Comparison of ENCODE assay signal across 9 mouse cellular contexts in genomic region chr5:19522168-19522567, GRCm38 (mm10).
DNase-seq lines count a peak whose midpoint lies in the region; ATAC-seq and TF ChIP-seq lines count a peak whose summit lies in the region.
"Had no signal": no experiment of that assay in that cellular context is flagged by ENCODE, and none has a peak within 500 bp of the region (broad histone marks: within the 10 kb centered on the region; RNA-seq: fewer than 3 reads in every experiment).

No protein-coding gene starts in this region.

- in situ Hi-C loops in CH12.LX (cut with MboI; ENCODE audit: low pct_ligation_motif_present, low pct_unique_long_range_greater_than_20kb, low sequenced_read_pairs) = no loop called here

- H3K27me3 ChIP-seq in CH12.LX (replicated peaks) = no peaks in the 10 kb centered on the region
- H3K27me3 ChIP-seq in intestine, postnatal 0 days (replicated peaks; ENCODE audit: control insufficient read depth, insufficient read depth, low read length) = no peaks in the 10 kb centered on the region
- no peaks in the 10 kb centered on the region for H3K27me3 ChIP-seq in midbrain, postnatal 0 days (ENCODE audit: insufficient read depth, low read length)
- H3K27me3 ChIP-seq: hindbrain, embryonic 15.5 days had no signal

- no peak for TF ChIP-seq POLR2A in CH12.LX (IDR thresholded peaks at IDR 0.05; ENCODE audit: low read depth, low read length)

- no peak overlapping the region for H3K9ac ChIP-seq in CH12.LX (ENCODE audit: insufficient read depth, low read depth)
- no peak overlapping the region for H3K9ac ChIP-seq in intestine, postnatal 0 days (ENCODE audit: low read depth, low read length)
- H3K9ac ChIP-seq in midbrain, postnatal 0 days (replicated peaks; ENCODE audit: low read length, poor library complexity, severe bottlenecking) = no peak overlapping the region
- H3K9ac ChIP-seq: hindbrain, embryonic 15.5 days had no signal

- H3K9me3 ChIP-seq in CH12.LX (replicated peaks; ENCODE audit: low read length) = no peaks in the 10 kb centered on the region
- no peaks in the 10 kb centered on the region for H3K9me3 ChIP-seq in intestine, postnatal 0 days (ENCODE audit: control insufficient read depth)
- no peaks in the 10 kb centered on the region for H3K9me3 ChIP-seq in midbrain, postnatal 0 days (ENCODE audit: low read length)
- H3K9me3 ChIP-seq: hindbrain, embryonic 15.5 days had no signal

- peaks cover 0 to 11% of the 10 kb centered on the region in 2 experiments; a peak in 2 of 4 replicates for H3K4me1 ChIP-seq in CH12.LX (ENCODE audit: control insufficient read depth in 1 of 2, insufficient read depth in 2 of 2)
- no peaks in the 10 kb centered on the region for H3K4me1 ChIP-seq in intestine, postnatal 0 days (replicated peaks; ENCODE audit: control insufficient read depth, insufficient read depth, low read length)
- no peaks in the 10 kb centered on the region for H3K4me1 ChIP-seq in midbrain, postnatal 0 days (ENCODE audit: insufficient read depth, low read length)
- H3K4me1 ChIP-seq: hindbrain, embryonic 15.5 days had no signal

- H3K4me2 ChIP-seq in CH12.LX (ENCODE audit: insufficient read depth, low read depth, poor library complexity, severe bottlenecking) = no peak overlapping the region
- no peak overlapping the region for H3K4me2 ChIP-seq in intestine, postnatal 0 days (replicated peaks; ENCODE audit: low read depth)
- no peak overlapping the region for H3K4me2 ChIP-seq in midbrain, postnatal 0 days (ENCODE audit: low read depth, low read length, poor library complexity, severe bottlenecking)
- H3K4me2 ChIP-seq: hindbrain, embryonic 15.5 days had no signal

- intact Hi-C loops in gastrocnemius, adult 2 months (cut with DNase I) = loop anchor here (2.0 kb wide), 1 partner anchor 1179 kb away; no protein-coding TSS in a partner anchor

- dilution Hi-C loops in CH12.LX (cut with MboI; ENCODE audit: extremely low pct_ligation_motif_present, extremely low pct_unique_long_range_greater_than_20kb, low sequenced_read_pairs) = no loop called here

- H3K36me3 ChIP-seq in CH12.LX (replicated peaks in 1 of 2; ENCODE audit: control insufficient read depth in 1 of 2, insufficient read depth in 1 of 2, low read length in 1 of 2) = no peaks in the 10 kb centered on the region
- no peaks in the 10 kb centered on the region for H3K36me3 ChIP-seq in intestine, postnatal 0 days (ENCODE audit: control insufficient read depth, insufficient read depth)
- H3K36me3 ChIP-seq in midbrain, postnatal 0 days (ENCODE audit: insufficient read depth, low read length) = no peaks in the 10 kb centered on the region
- H3K36me3 ChIP-seq: hindbrain, embryonic 15.5 days had no signal

- no peak overlapping the region for H3K27ac ChIP-seq in gastrocnemius, adult 2 months
- no peak overlapping the region for H3K27ac ChIP-seq in CH12.LX (ENCODE audit: insufficient read depth, low read depth)
- H3K27ac ChIP-seq in intestine, postnatal 0 days (ENCODE audit: low read depth, low read length) = no peak overlapping the region
- no peak overlapping the region for H3K27ac ChIP-seq in midbrain, postnatal 0 days (ENCODE audit: low read depth, low read length)
- H3K27ac ChIP-seq: hindbrain, embryonic 15.5 days had no signal

- H3K79me2 ChIP-seq in CH12.LX (replicated peaks; ENCODE audit: control insufficient read depth, extremely low read depth, insufficient read depth, poor library complexity, severe bottlenecking) = no peaks in the 10 kb centered on the region

- TF ChIP-seq EP300 in CH12.LX (IDR thresholded peaks at IDR 0.05; ENCODE audit: low read length) = no peak

- peak; percentile 52 for TF ChIP-seq CTCF in gastrocnemius, adult 2 months (IDR thresholded peaks at IDR 0.05)
- peak in 1 of 2 experiments; percentile 79; a peak in 2 of 4 replicates for TF ChIP-seq CTCF in CH12.LX (conservative IDR thresholded peaks at IDR 0.05 in 1 of 2, IDR thresholded peaks at IDR 0.05 in 1 of 2; ENCODE audit: low read depth in 2 of 2, low read length in 2 of 2)
- peak; percentile 77 for TF ChIP-seq CTCF in intestine, postnatal 0 days (IDR thresholded peaks at IDR 0.05; ENCODE audit: low read depth)
- TF ChIP-seq CTCF in midbrain, postnatal 0 days (IDR thresholded peaks at IDR 0.05) = peak; percentile 89

- DNase-seq in gastrocnemius, adult 2 months = no peak
- DNase-seq in gastrocnemius, postnatal 4 days (ENCODE audit: low spot score in 2 of 2) = no peak
- peak; percentile 48 for DNase-seq in CH12.LX (ENCODE audit: extremely low read depth)
- peak; percentile 78 for DNase-seq in midbrain, postnatal 0 days (ENCODE audit: low spot score)
- DNase-seq in left cerebral cortex, adult 11 months (ENCODE audit: low spot score) = no peak
- DNase-seq in thymus, postnatal 36 days = no peak

- TF ChIP-seq RAD21 in CH12.LX (IDR thresholded peaks at IDR 0.05; ENCODE audit: low read depth, low read length) = peak; percentile 86

- peak; percentile 63; the same call in 1 of the 2 replicates for ATAC-seq in common myeloid progenitor, adult 5-6 weeks (replicated peaks; ENCODE audit: low read depth, poor library complexity, severe bottlenecking)
- peak; percentile 31; the same call in 1 of the 2 replicates for ATAC-seq in intestine, postnatal 0 days
- no peak for ATAC-seq in midbrain, postnatal 0 days (ENCODE audit: low FRiP score)

- no peak overlapping the region for H3K4me3 ChIP-seq in gastrocnemius, adult 2 months
- H3K4me3 ChIP-seq in CH12.LX (replicated peaks in 1 of 3; ENCODE audit: low read depth in 2 of 3, low read length in 2 of 3, poor library complexity in 1 of 3) = no peak overlapping the region
- no peak overlapping the region for H3K4me3 ChIP-seq in intestine, postnatal 0 days (ENCODE audit: low read depth, low read length)
- H3K4me3 ChIP-seq in midbrain, postnatal 0 days (ENCODE audit: low read depth, low read length) = no peak overlapping the region
- H3K4me3 ChIP-seq: hindbrain, embryonic 15.5 days had no signal

TF ChIP-seq in CH12.LX, 34 proteins besides CTCF, POLR2A, EP300 and RAD21:
- peak; percentile 37 for TF ChIP-seq ZC3H11A (IDR thresholded peaks at IDR 0.05; ENCODE audit: low read depth, low read length)
- no peak for TF ChIP-seq MAFK (IDR thresholded peaks at IDR 0.05; ENCODE audit: insufficient replicate concordance, low read length)
- TF ChIP-seq ZNF384 (IDR thresholded peaks at IDR 0.05; ENCODE audit: low read depth, low read length) = peak; percentile 48
- peak; percentile 72 for TF ChIP-seq SMC3 (IDR thresholded peaks at IDR 0.05; ENCODE audit: low read depth, low read length)

Comparison
In these comparisons a context has a peak if more than half of its experiments do, and no peak if none do; other contexts are left out.
1. DNase-seq: peak in CH12.LX (single experiment) and midbrain, postnatal 0 days (single experiment); none in gastrocnemius, adult 2 months (single experiment), gastrocnemius, postnatal 4 days (0 of 2), left cerebral cortex, adult 11 months (single experiment) and thymus, postnatal 36 days (0 of 2).